ENCODE assay signal across 8 mouse cellular contexts in genomic region chr9:108280071-108280828, GRCm38 (mm10). TPM values are rescaled to one million over a fixed set of nuclear protein-coding genes. Genes with fewer than 3 reads are reported as not detected.
DNase-seq lines count a peak whose midpoint lies in the region; ATAC-seq and TF ChIP-seq lines count a peak whose summit lies in the region.
"Had no signal": no experiment of that assay in that cellular context is flagged by ENCODE, and none has a peak within 500 bp of the region (broad histone marks: within the 10 kb centered on the region; RNA-seq: fewer than 3 reads in every experiment).

No protein-coding gene starts in this region.

- no peaks in the 10 kb centered on the region for H3K36me3 ChIP-seq in heart, embryonic 16.5 days (ENCODE audit: control insufficient read depth, insufficient read depth)
- H3K36me3 ChIP-seq in liver, postnatal 0 days (replicated peaks; ENCODE audit: insufficient read depth, low read length) = no peaks in the 10 kb centered on the region

- TF ChIP-seq CTCF in Patski (IDR thresholded peaks at IDR 0.05) = no peak
- TF ChIP-seq CTCF in liver, postnatal 0 days (IDR thresholded peaks at IDR 0.05; ENCODE audit: low read depth) = no peak

- 24% methylated on average over 8 of the region's 8 CpGs for WGBS in heart, embryonic 16.5 days
- WGBS in liver, postnatal 0 days (ENCODE audit: insufficient replicate concordance) = 32% methylated on average over 8 of the region's 8 CpGs

- CTCF ChIA-PET in Patski (lab: Charles Lee) = interaction anchor here (0.9 to 1.7 kb wide), 3 partner anchors 15 to 185 kb away, joined by 3 to 4 read pairs (median 3); no protein-coding TSS in a partner anchor

- peaks cover 12% of the 10 kb centered on the region for H3K4me1 ChIP-seq in heart, embryonic 16.5 days (ENCODE audit: control insufficient read depth, insufficient read depth, low read length)
- peaks cover 2% of the 10 kb centered on the region; the same call in 1 of the 2 replicates for H3K4me1 ChIP-seq in liver, postnatal 0 days (ENCODE audit: insufficient read depth)

- H3K9me3 ChIP-seq in heart, embryonic 16.5 days (replicated peaks; ENCODE audit: control insufficient read depth, low read length) = no peaks in the 10 kb centered on the region
- H3K9me3 ChIP-seq in liver, postnatal 0 days (ENCODE audit: low read length) = no peaks in the 10 kb centered on the region

- no peak for DNase-seq in Patski (ENCODE audit: low read depth, low spot score)
- peak; percentile 58 for DNase-seq in adrenal gland, postnatal 25 days
- DNase-seq in liver, postnatal 0 days = no peak
- no peak for DNase-seq in embryo, embryonic 10.5 days (ENCODE audit: low spot score)
- DNase-seq in spleen, postnatal 10 days (ENCODE audit: low spot score in 2 of 2) = no peak

- ATAC-seq in Patski = peak; percentile 69
- peak; percentile 68 for ATAC-seq in heart, embryonic 16.5 days (replicated peaks; ENCODE audit: extremely low read depth, insufficient read depth, low FRiP score)
- peak; percentile 57; the same call in 1 of the 2 replicates for ATAC-seq in liver, postnatal 0 days
- no peak for ATAC-seq in erythroid progenitor cell, adult 5-6 weeks (replicated peaks; ENCODE audit: low FRiP score, poor library complexity, severe bottlenecking)

- H3K9ac ChIP-seq in heart, embryonic 16.5 days (ENCODE audit: low read length) = peak overlapping the region; percentile 29; the same call in 1 of the 2 replicates
- H3K9ac ChIP-seq in liver, postnatal 0 days (replicated peaks) = peak overlapping the region; percentile 41

- H3K4me2 ChIP-seq in heart, embryonic 16.5 days (ENCODE audit: low read depth, low read length) = no peak overlapping the region
- no peak overlapping the region for H3K4me2 ChIP-seq in liver, postnatal 0 days (ENCODE audit: low read depth, low read length)

- in situ Hi-C loops in Patski (cut with MboI; ENCODE audit: low pct_unique_long_range_greater_than_20kb) = loop anchor here (5.0 kb wide), 1 partner anchor 143 kb away; no protein-coding TSS in a partner anchor

- H3K4me3 ChIP-seq in heart, embryonic 16.5 days (ENCODE audit: low read length) = no peak overlapping the region
- H3K4me3 ChIP-seq in liver, postnatal 0 days (ENCODE audit: low read depth, low read length) = no peak overlapping the region

- no peak for TF ChIP-seq EP300 in liver, postnatal 0 days (IDR thresholded peaks at IDR 0.05; ENCODE audit: low read depth)

- peak overlapping the region; percentile 75 for H3K27ac ChIP-seq in heart, embryonic 16.5 days (ENCODE audit: low read length)
- H3K27ac ChIP-seq in liver, postnatal 0 days (ENCODE audit: low read depth) = peak overlapping the region; percentile 55
- H3K27ac ChIP-seq: macrophage had no signal

- no peaks in the 10 kb centered on the region for H3K27me3 ChIP-seq in Patski
- H3K27me3 ChIP-seq in heart, embryonic 16.5 days (ENCODE audit: control insufficient read depth, insufficient read depth, low read length) = no peaks in the 10 kb centered on the region
- H3K27me3 ChIP-seq in liver, postnatal 0 days (ENCODE audit: insufficient read depth, low read length) = no peaks in the 10 kb centered on the region

- POLR2A ChIA-PET in Patski (lab: Charles Lee) = no interaction called here

RNA-seq across cellular contexts. Expression of gene Nicn1, which starts 10.0 kb away (rescaled TPM):
- 30.9 TPM for polyA plus RNA-seq in Patski (2021)
- 17.8 and 22.3 TPM in 2 replicates for total RNA-seq in adrenal gland, postnatal 25 days (2021)
- polyA plus RNA-seq in heart, embryonic 16.5 days (2015; fragmentation: Nextera tagmentation; extraction: Ambion mirVana) = 23.7 and 26.9 TPM in 2 replicates
- polyA plus RNA-seq in liver, postnatal 0 days (2015; fragmentation: Nextera tagmentation; extraction: Ambion mirVana) = 7.7 and 9.5 TPM in 2 replicates
- total RNA-seq in erythroid progenitor cell, adult 5-6 weeks (2015; ENCODE audit: low replicate concordance) = not detected in 2 replicates
- 0.64 and 0.91 TPM in 2 replicates for total RNA-seq in erythroid progenitor cell, adult 5-6 weeks (2017; ENCODE audit: low replicate concordance)

RNA-seq across cellular contexts. Expression of gene Amt, which starts 16.4 kb away (rescaled TPM):
- polyA plus RNA-seq in Patski (2021) = 6.0 TPM
- total RNA-seq in adrenal gland, postnatal 25 days (2021) = 5.2 and 7.0 TPM in 2 replicates
- 8.1 and 8.7 TPM in 2 replicates for polyA plus RNA-seq in heart, embryonic 16.5 days (2015; fragmentation: Nextera tagmentation; extraction: Ambion mirVana)
- 10.9 and 13.5 TPM in 2 replicates for polyA plus RNA-seq in liver, postnatal 0 days (2015; fragmentation: Nextera tagmentation; extraction: Ambion mirVana)
- total RNA-seq in erythroid progenitor cell, adult 5-6 weeks (2015; ENCODE audit: low replicate concordance) = not detected in 2 replicates
- not detected in 2 replicates for total RNA-seq in erythroid progenitor cell, adult 5-6 weeks (2017; ENCODE audit: low replicate concordance)

RNA-seq across cellular contexts. Expression of gene Dag1, which starts 16.5 kb away (rescaled TPM):
- polyA plus RNA-seq in Patski (2021) = 336 TPM
- total RNA-seq in adrenal gland, postnatal 25 days (2021) = 127 and 146 TPM in 2 replicates
- polyA plus RNA-seq in heart, embryonic 16.5 days (2015; fragmentation: Nextera tagmentation; extraction: Ambion mirVana) = 136 and 145 TPM in 2 replicates
- 20.0 and 20.8 TPM in 2 replicates for polyA plus RNA-seq in liver, postnatal 0 days (2015; fragmentation: Nextera tagmentation; extraction: Ambion mirVana)
- 11.2 and 14.3 TPM in 2 replicates for total RNA-seq in erythroid progenitor cell, adult 5-6 weeks (2015; ENCODE audit: low replicate concordance)
- total RNA-seq in erythroid progenitor cell, adult 5-6 weeks (2017; ENCODE audit: low replicate concordance) = 5.4 and 6.3 TPM in 2 replicates

RNA-seq across cellular contexts. Expression of gene Rhoa, which starts 25.7 kb away (rescaled TPM):
- 353 TPM for polyA plus RNA-seq in Patski (2021)
- total RNA-seq in adrenal gland, postnatal 25 days (2021) = 358 and 378 TPM in 2 replicates
- 372 and 444 TPM in 2 replicates for polyA plus RNA-seq in heart, embryonic 16.5 days (2015; fragmentation: Nextera tagmentation; extraction: Ambion mirVana)
- polyA plus RNA-seq in liver, postnatal 0 days (2015; fragmentation: Nextera tagmentation; extraction: Ambion mirVana) = 163 and 165 TPM in 2 replicates
- total RNA-seq in erythroid progenitor cell, adult 5-6 weeks (2015; ENCODE audit: low replicate concordance) = 157 and 175 TPM in 2 replicates
- total RNA-seq in erythroid progenitor cell, adult 5-6 weeks (2017; ENCODE audit: low replicate concordance) = 253 and 313 TPM in 2 replicates

RNA-seq across cellular contexts. Expression of gene Tcta, which starts 25.7 kb away (rescaled TPM):
- 30.2 TPM for polyA plus RNA-seq in Patski (2021)
- total RNA-seq in adrenal gland, postnatal 25 days (2021) = 38.9 and 49.8 TPM in 2 replicates
- 32.5 and 34.2 TPM in 2 replicates for polyA plus RNA-seq in heart, embryonic 16.5 days (2015; fragmentation: Nextera tagmentation; extraction: Ambion mirVana)
- polyA plus RNA-seq in liver, postnatal 0 days (2015; fragmentation: Nextera tagmentation; extraction: Ambion mirVana) = 14.8 and 16.3 TPM in 2 replicates
- 5.9 and 11.5 TPM in 2 replicates for total RNA-seq in erythroid progenitor cell, adult 5-6 weeks (2015; ENCODE audit: low replicate concordance)
- 2.3 and 2.4 TPM in 2 replicates for total RNA-seq in erythroid progenitor cell, adult 5-6 weeks (2017; ENCODE audit: low replicate concordance)
